Mouse (Mus musculus) spleen, adult 2 months (tissue): Measurements from ENCODE around the gene Kif20b.

Source experiments
- CTCF ChIP-seq: fragments of 200-500 bp; IDR thresholded peaks from 2 replicates; pipeline ENCODE4 v1.5.1; 2011; ENCODE audit warnings: mild to moderate bottlenecking, inconsistent platforms; ENCODE audit not compliant: insufficient read depth, insufficient read length, insufficient replicate concordance; ENCODE audit errors: extremely low read depth
- POLR2A ChIP-seq: fragments of 200-500 bp; IDR thresholded peaks from 2 replicates; pipeline ENCODE4 v1.6.1; 2011; ENCODE audit warnings: low read depth, low read length, inconsistent platforms

DNA sequence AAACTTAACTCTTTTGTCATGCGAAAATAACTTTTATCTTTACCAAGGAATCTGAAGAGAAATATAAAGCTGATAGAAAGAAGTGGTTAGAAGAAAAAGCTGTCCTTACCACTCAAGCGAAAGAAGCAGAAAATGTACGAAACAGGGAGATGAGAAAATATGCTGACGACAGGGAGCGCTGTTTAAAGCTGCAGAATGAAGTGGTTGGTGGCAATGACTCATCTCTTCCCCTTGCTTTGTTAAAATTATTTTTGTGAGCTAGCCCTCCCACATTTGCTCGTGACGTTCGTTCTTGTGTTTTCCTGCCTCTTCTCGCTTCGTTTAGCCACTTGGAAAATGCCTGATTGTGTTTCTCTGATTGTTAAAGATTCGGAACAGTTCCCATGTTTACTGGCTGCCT lies 37.2 kb downstream of the Kif20b start:
- TF ChIP-seq CTCF (no peak), POLR2A (no peak)
